Mouse (Mus musculus): Measurements from ENCODE around the gene Mixl1. TPM values are rescaled to one million over a fixed set of nuclear protein-coding genes. Genes with fewer than 3 reads are reported as not detected.

Mixl1 gene
- polyA plus RNA-seq, 1 experiment from 2014 or later: 0.09 TPM

Other genes with a start within 250 kb of the Mixl1 start
- gene Stum, start 213.5 kb downstream of the Mixl1 start, polyA plus RNA-seq (2014; fragmentation: Nextera tagmentation; extraction: Ambion mirVana): 1.1 and 2.5 TPM in 2 replicates
- gene Parp1, start 128.1 kb downstream of the Mixl1 start, polyA plus RNA-seq (2014; fragmentation: Nextera tagmentation; extraction: Ambion mirVana): 208 and 223 TPM in 2 replicates
- 21.3 and 22.2 TPM in 2 replicates for gene Lin9, start 55.9 kb downstream of the Mixl1 start, polyA plus RNA-seq (2014; fragmentation: Nextera tagmentation; extraction: Ambion mirVana)
- 23.1 and 24.6 TPM in 2 replicates for gene Acbd3, start 29.0 kb upstream of the Mixl1 start, polyA plus RNA-seq (2014; fragmentation: Nextera tagmentation; extraction: Ambion mirVana)
- gene H3f3a, start 116.9 kb upstream of the Mixl1 start, polyA plus RNA-seq (2014; fragmentation: Nextera tagmentation; extraction: Ambion mirVana): 3,301 and 3,463 TPM in 2 replicates
- 34.7 and 37.8 TPM in 2 replicates for gene Sde2, start 154.1 kb upstream of the Mixl1 start, polyA plus RNA-seq (2014; fragmentation: Nextera tagmentation; extraction: Ambion mirVana)
- not detected in 2 replicates for gene Lefty2, start 196.1 kb upstream of the Mixl1 start, polyA plus RNA-seq (2014; fragmentation: Nextera tagmentation; extraction: Ambion mirVana)
- gene Pycr2, start 207.3 kb upstream of the Mixl1 start, polyA plus RNA-seq (2014; fragmentation: Nextera tagmentation; extraction: Ambion mirVana): 94.7 and 113 TPM in 2 replicates
- gene Lefty1, start 238.0 kb upstream of the Mixl1 start, polyA plus RNA-seq (2014; fragmentation: Nextera tagmentation; extraction: Ambion mirVana): 0.39 and 0.41 TPM in 2 replicates
- gene Tmem63a, start 245.3 kb upstream of the Mixl1 start, polyA plus RNA-seq (2014; fragmentation: Nextera tagmentation; extraction: Ambion mirVana): 2.6 and 3.1 TPM in 2 replicates

Data from neural tube, embryonic 11.5 days (tissue).